Mouse (Mus musculus) cerebellum, adult 2 months (tissue): Measurements from ENCODE around the gene Ate1. TPM values are rescaled to one million over a fixed set of nuclear protein-coding genes. Genes with fewer than 3 reads are reported as not detected.
A peak's percentile ranks its signal among the peaks of the same experiment; 100 is the strongest.
"Not testable (repeated sequence)": the region's sequence is repeated elsewhere in the genome, so short reads cannot be mapped to it uniquely, and the experiment has no call there.

Experiments used
- DNase-seq, 2 experiments: peaks; one replicate each; pipeline ENCODE4 v3.0.0; 2021
- H3K27ac ChIP-seq: fragments of 200-500 bp; 2 replicates; pipeline ENCODE4 v1.5.1; 2012; ENCODE audit warnings: low read length, control low read depth, inconsistent platforms; ENCODE audit not compliant: insufficient read depth
- H3K27me3 ChIP-seq: fragments of 200-500 bp; 2 replicates; pipeline ENCODE4 v1.6.1; 2012; ENCODE audit warnings: inconsistent platforms, mild to moderate bottlenecking, low read length, moderate library complexity; ENCODE audit not compliant: control insufficient read depth, insufficient read depth
- H3K4me1 ChIP-seq: fragments of 200-500 bp; 2 replicates; pipeline ENCODE4 v1.6.1; 2011; ENCODE audit warnings: low read length; ENCODE audit not compliant: control insufficient read depth, insufficient read depth
- H3K4me3 ChIP-seq: fragments of 200-500 bp; replicated peaks from 2 replicates; pipeline ENCODE3; 2011; ENCODE audit warnings: mild to moderate bottlenecking, low read depth, low read length, control low read depth; ENCODE audit not compliant: insufficient read depth
- CTCF ChIP-seq: fragments of 200-500 bp; IDR thresholded peaks from 2 replicates; pipeline ENCODE4 v1.5.1; 2011; ENCODE audit warnings: low read depth, mild to moderate bottlenecking, control low read depth, low read length, moderate library complexity, borderline replicate concordance; ENCODE audit not compliant: insufficient read depth
- POLR2A ChIP-seq: fragments of 200-500 bp; IDR thresholded peaks from 2 replicates; pipeline ENCODE4 v1.6.1; 2011; ENCODE audit warnings: low read length, control low read depth, borderline replicate concordance; ENCODE audit not compliant: insufficient read depth
- WGBS: fragments of 180-500 bp; shearing (Covaris S2); methylation state at CpG from one replicate; pipeline ENCODE4 v1.1.7; 2018; 5-methylcytosine and 5-hydroxymethylcytosine counted together
- polyA plus RNA-seq: library from polyadenylated mRNA; depleted of rRNA; stranded (reverse); fragments of >200 nt; gene quantifications from 2 replicates; pipeline ENCODE4 v1.2.3, GENCODE M21; 2012

Gene Ate1
- polyA plus RNA-seq, 1 experiment = 29.7 TPM

GRCm38 (mm10) chr7:130519096-130520048 is 797 bp downstream of the Ate1 start:
- H3K4me3 ChIP-seq = peak overlapping the region; percentile 94
- no peaks in the 10 kb centered on the region for H3K27me3 ChIP-seq
- TF ChIP-seq CTCF (no peak), POLR2A (peak; percentile 67)
- DNase-seq = peak; percentile 97 to 98
- H3K27ac ChIP-seq = peak overlapping the region; percentile 83
- under 1% methylated on average over 90 of the region's 90 CpGs for WGBS
- H3K4me1 ChIP-seq = no peaks in the 10 kb centered on the region

DNA sequence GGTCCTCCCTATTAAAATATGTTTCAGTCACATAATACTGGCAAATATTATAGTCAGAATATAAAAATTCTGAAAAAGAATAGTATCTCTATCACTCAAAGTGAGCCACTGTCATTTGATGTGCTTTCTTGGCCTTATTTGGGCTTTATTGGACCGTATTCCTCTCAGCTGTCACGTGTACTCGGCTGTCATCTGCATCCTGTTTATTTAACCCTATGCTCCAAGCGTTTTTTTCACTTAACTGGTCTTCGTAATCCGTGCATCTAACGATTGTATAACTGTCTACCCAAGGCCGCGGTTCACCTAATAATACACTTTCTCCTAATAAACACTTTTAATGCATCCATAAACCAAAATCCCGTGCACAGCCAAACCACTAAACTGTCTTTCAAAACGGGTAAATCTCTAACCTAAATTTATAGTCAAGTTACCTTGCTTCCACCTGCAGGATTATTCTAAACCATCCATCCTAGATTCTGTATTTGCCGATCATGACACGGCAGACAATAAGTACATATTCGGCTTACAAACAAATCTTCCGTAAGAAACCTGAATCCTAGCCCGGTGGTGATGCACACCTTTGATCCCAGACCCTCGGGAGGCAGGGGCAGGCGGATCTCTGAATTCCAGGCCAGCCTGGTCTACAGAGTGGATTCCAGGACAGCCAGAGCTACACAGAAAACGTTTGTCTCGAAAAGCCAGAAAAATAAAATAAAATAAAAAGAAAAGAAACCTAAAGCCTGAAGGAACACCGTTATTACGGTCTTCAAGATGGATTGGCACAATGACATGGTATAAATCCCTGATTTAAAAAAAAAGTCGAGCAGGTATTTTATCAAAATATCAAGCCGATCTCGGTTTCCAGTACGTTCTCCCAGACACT is 1.7 kb downstream of the Ate1 start:
- DNase-seq = peak; percentile 29 to 41
- WGBS = 8% methylated on average over 26 of the region's 26 CpGs
- TF ChIP-seq POLR2A = no peak
- no peak for TF ChIP-seq CTCF
- Histone ChIP-seq H3K27ac (peak overlapping the region; percentile 83), H3K4me1 (no peaks in the 10 kb centered on the region), H3K4me3 (peak overlapping the region; percentile 94), H3K27me3 (no peaks in the 10 kb centered on the region)

DNA sequence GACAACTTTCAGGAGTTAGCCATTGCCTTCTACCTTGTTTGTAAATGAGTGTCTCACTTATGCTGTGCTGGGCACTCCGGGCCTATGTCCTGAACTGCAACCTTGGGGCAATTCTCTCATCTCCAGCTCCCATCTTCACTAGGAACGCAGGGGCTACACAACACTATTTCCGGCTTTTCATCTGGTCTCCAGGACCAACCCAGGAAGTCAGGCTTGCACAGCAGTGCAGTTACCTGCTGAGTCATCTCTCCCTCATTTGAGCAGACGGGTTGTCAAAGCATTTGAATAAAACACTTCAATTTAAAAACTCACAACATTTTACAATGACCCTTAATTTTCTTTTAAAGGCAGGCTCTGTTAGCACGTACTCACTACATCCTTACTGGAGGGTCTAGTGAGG is 9.9 kb downstream of the Ate1 start:
- Histone ChIP-seq H3K4me1 (no peaks in the 10 kb centered on the region), H3K4me3 (no peak overlapping the region), H3K27ac (no peak overlapping the region), H3K27me3 (no peaks in the 10 kb centered on the region)
- no peak for DNase-seq
- TF ChIP-seq POLR2A (no peak), CTCF (no peak)
- 94% methylated on average over 5 of the region's 5 CpGs for WGBS

DNA sequence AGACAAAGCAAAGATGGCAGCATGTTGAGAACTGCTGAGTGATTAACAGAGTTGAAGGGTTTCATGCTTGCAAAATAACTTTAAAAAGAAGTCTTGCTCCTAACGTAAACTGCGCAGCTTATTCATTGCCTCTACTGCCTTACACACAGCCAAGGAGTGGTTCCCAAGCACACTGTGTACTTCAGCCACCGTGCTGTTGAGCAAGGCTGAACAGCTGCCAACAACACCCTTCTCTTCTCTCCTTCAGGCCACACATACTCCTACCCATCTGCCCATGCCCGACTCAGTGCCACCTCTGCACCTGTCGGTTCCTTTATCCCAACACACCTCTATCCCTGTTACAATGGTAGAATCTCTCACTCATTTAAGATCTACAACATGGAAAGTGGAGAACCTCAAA is 17.2 kb downstream of the Ate1 start:
- Histone ChIP-seq H3K4me1 (peaks cover 3% of the 10 kb centered on the region; the same call in 1 of the 2 replicates), H3K27me3 (no peaks in the 10 kb centered on the region), H3K27ac (no peak overlapping the region), H3K4me3 (no peak overlapping the region)
- 74% methylated on average over 5 of the region's 5 CpGs for WGBS
- no peak for DNase-seq
- no peak for TF ChIP-seq POLR2A
- TF ChIP-seq CTCF = no peak

DNA sequence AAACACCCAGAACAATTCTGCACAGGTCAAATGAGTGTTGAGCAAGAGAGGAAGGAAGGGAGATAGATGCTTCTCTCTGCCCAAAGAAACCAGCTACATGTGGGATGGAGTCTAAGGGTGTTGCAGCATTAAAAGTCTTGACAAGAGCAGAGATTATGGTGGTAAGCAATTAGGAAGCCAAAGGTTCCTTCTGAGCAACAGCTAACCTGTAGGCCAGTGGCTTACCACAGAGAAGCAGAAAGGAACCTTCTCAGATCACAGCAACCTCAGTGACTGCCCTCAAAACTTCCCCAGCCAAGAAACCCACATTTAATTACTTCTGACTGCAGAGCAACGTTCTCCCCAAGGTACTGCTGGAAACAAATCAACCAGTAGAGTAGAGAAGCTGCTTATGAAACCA is 18.7 kb downstream of the Ate1 start:
- TF ChIP-seq CTCF = no peak
- no peak for TF ChIP-seq POLR2A
- H3K27me3 ChIP-seq = no peaks in the 10 kb centered on the region
- H3K4me3 ChIP-seq = no peak overlapping the region
- 15% methylated on average over 1 of the region's 1 CpGs for WGBS
- peaks cover 3% of the 10 kb centered on the region; the same call in 1 of the 2 replicates for H3K4me1 ChIP-seq
- H3K27ac ChIP-seq = no peak overlapping the region
- no peak for DNase-seq

DNA sequence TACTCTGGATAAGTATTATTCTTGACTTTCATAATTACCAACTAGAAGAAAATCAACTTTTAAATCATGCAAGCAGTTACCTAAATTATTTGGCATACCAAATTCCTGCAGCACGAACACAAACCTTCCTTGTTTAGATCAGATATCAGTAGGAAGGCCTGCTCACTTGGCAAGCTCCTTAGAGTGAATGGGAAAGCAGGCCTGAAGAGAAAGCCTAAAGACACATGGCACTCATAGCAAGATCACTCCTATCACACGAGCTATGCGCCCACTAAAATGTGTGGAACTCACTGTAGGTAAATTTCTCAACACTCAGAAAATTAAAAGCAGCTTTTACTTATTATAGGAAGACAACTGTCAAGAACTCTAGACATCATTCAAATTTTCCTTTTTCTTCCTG is 26.8 kb downstream of the Ate1 start:
- Histone ChIP-seq H3K4me3 (no peak overlapping the region), H3K4me1 (no peaks in the 10 kb centered on the region; the same call in 1 of the 2 replicates), H3K27ac (no peak overlapping the region), H3K27me3 (no peaks in the 10 kb centered on the region)
- TF ChIP-seq POLR2A (no peak), CTCF (no peak)
- no peak for DNase-seq
- WGBS = 23% methylated on average over 3 of the region's 3 CpGs

- DNase-seq = no peak
- H3K27me3 ChIP-seq = no peaks in the 10 kb centered on the region
- no peak overlapping the region for H3K27ac ChIP-seq
- H3K4me1 ChIP-seq = no peaks in the 10 kb centered on the region; the same call in none of the 2 replicates
- no peak for TF ChIP-seq CTCF
- TF ChIP-seq POLR2A = no peak
- no peak overlapping the region for H3K4me3 ChIP-seq
Measured at GRCm38 (mm10) chr7:130492026-130492425, 28.1 kb downstream of the Ate1 start.

GRCm38 (mm10) chr7:130479003-130479402 is 41.2 kb downstream of the Ate1 start:
- not testable (repeated sequence) for H3K4me3 ChIP-seq, H3K4me1 ChIP-seq, H3K27ac ChIP-seq, DNase-seq, H3K27me3 ChIP-seq
- 93% methylated on average over 3 of the region's 3 CpGs for WGBS
